Mouse (Mus musculus): Measurements from ENCODE around the gene Olfr770. TPM values are rescaled to one million over a fixed set of nuclear protein-coding genes. Genes with fewer than 3 reads are reported as not detected.
"Not testable (repeated sequence)": the region's sequence is repeated elsewhere in the genome, so short reads cannot be mapped to it uniquely, and the experiment has no call there.

Gene Olfr770
- polyA plus RNA-seq, 1 experiment, result not detected

GRCm38 (mm10) chr10:129099275-129099674 lies 39.5 kb downstream of the Olfr770 start, which contains the start of gene Olfr768:
Olfr768 (minus strand) TSS chr10:129099375.
- no peak for TF ChIP-seq POLR2A (IDR thresholded peaks at IDR 0.05; ENCODE audit: control insufficient read depth, extremely low read depth, insufficient read depth, low read length, poor library complexity)
- Histone ChIP-seq H3K36me3 (ENCODE audit: control insufficient read depth, insufficient read depth, low read length) (no peaks in the 10 kb centered on the region), H3K27ac (ENCODE audit: control insufficient read depth, insufficient read depth, low read length) (no peak within 1 kb of the TSS), H3K27me3 (ENCODE audit: control insufficient read depth, insufficient read depth, low read length) (no peaks in the 10 kb centered on the region), H3K4me1 (replicated peaks; ENCODE audit: control insufficient read depth, insufficient read depth, low read length) (no peaks in the 10 kb centered on the region), H3K4me3 (ENCODE audit: control insufficient read depth, insufficient read depth, low read length) (no peak within 1 kb of the TSS)
- WGBS, result 82% methylated on average over 1 of the region's 1 CpGs
- no peak for DNase-seq

GRCm38 (mm10) chr10:129082810-129083209 lies 56.0 kb downstream of the Olfr770 start, which contains the start of gene Olfr767:
Olfr767 (minus strand) TSS chr10:129082910.
- DNase-seq; H3K27ac ChIP-seq (ENCODE audit: control insufficient read depth, insufficient read depth, low read length); H3K4me1 ChIP-seq (replicated peaks; ENCODE audit: control insufficient read depth, insufficient read depth, low read length); H3K36me3 ChIP-seq (ENCODE audit: control insufficient read depth, insufficient read depth, low read length); H3K4me3 ChIP-seq (ENCODE audit: control insufficient read depth, insufficient read depth, low read length); H3K27me3 ChIP-seq (ENCODE audit: control insufficient read depth, insufficient read depth, low read length): not testable (repeated sequence)

Other genes starting within 250 kb of the Olfr770 start
- gene Gdf11, start 247.3 kb downstream of the Olfr770 start, polyA plus RNA-seq (2012; rRNA removed), result 5.6 and 5.8 TPM in 2 replicates
- 43.9 and 62.1 TPM in 2 replicates for gene Cd63, start 238.0 kb downstream of the Olfr770 start, polyA plus RNA-seq (2012; rRNA removed)
- gene Rdh5, start 216.1 kb downstream of the Olfr770 start, polyA plus RNA-seq (2012; rRNA removed), result 14.0 and 21.8 TPM in 2 replicates
- gene Bloc1s1, start 215.0 kb downstream of the Olfr770 start, polyA plus RNA-seq (2012; rRNA removed), result 137 and 173 TPM in 2 replicates
- 5.9 and 14.5 TPM in 2 replicates for gene Itga7, start 205.2 kb downstream of the Olfr770 start, polyA plus RNA-seq (2012; rRNA removed)
- gene Mettl7b, start 178.0 kb downstream of the Olfr770 start, polyA plus RNA-seq (2012; rRNA removed), result 0.28 and 1.6 TPM in 2 replicates
- gene Olfr9, start 149.6 kb downstream of the Olfr770 start, polyA plus RNA-seq (2012; rRNA removed), result not detected in 2 replicates
- gene Olfr763, start 128.2 kb downstream of the Olfr770 start, polyA plus RNA-seq (2012; rRNA removed), result not detected in 2 replicates
- not detected in 2 replicates for gene Olfr764-ps1, start 99.1 kb downstream of the Olfr770 start, polyA plus RNA-seq (2012; rRNA removed)
- gene Olfr765, start 89.0 kb downstream of the Olfr770 start, polyA plus RNA-seq (2012; rRNA removed), result not detected in 2 replicates
- gene Olfr766-ps1, start 70.0 kb downstream of the Olfr770 start, polyA plus RNA-seq (2012; rRNA removed), result not detected in 2 replicates
- not detected in 2 replicates for gene Olfr767, start 56.1 kb downstream of the Olfr770 start, polyA plus RNA-seq (2012; rRNA removed)
- not detected in 2 replicates for gene Olfr768, start 39.6 kb downstream of the Olfr770 start, polyA plus RNA-seq (2012; rRNA removed)
- not detected in 2 replicates for gene Olfr769, start 21.1 kb downstream of the Olfr770 start, polyA plus RNA-seq (2012; rRNA removed)
- gene Olfr771, start 25.8 kb upstream of the Olfr770 start, polyA plus RNA-seq (2012; rRNA removed), result not detected in 2 replicates
- gene Olfr772, start 38.9 kb upstream of the Olfr770 start, polyA plus RNA-seq (2012; rRNA removed), result not detected in 2 replicates
- gene Olfr773, start 48.4 kb upstream of the Olfr770 start, polyA plus RNA-seq (2012; rRNA removed), result not detected in 2 replicates
- gene Olfr774, start 97.2 kb upstream of the Olfr770 start, polyA plus RNA-seq (2012; rRNA removed), result not detected in 2 replicates
- gene Olfr775, start 109.4 kb upstream of the Olfr770 start, polyA plus RNA-seq (2012; rRNA removed), result not detected in 2 replicates
- gene Olfr776, start 120.1 kb upstream of the Olfr770 start, polyA plus RNA-seq (2012; rRNA removed), result not detected in 2 replicates
- not detected in 2 replicates for gene Olfr777, start 132.5 kb upstream of the Olfr770 start, polyA plus RNA-seq (2012; rRNA removed)
- not detected in 2 replicates for gene Olfr780, start 179.1 kb upstream of the Olfr770 start, polyA plus RNA-seq (2012; rRNA removed)
- gene Olfr781, start 189.9 kb upstream of the Olfr770 start, polyA plus RNA-seq (2012; rRNA removed), result not detected in 2 replicates
- not detected in 2 replicates for gene Olfr782, start 209.9 kb upstream of the Olfr770 start, polyA plus RNA-seq (2012; rRNA removed)
- gene Olfr784, start 245.1 kb upstream of the Olfr770 start, polyA plus RNA-seq (2012; rRNA removed), result 0.04 and 0.09 TPM in 2 replicates